Mouse (Mus musculus): ENCODE measurements around the gene Cct8l1. TPM values are rescaled to one million over a fixed set of nuclear protein-coding genes. Genes with fewer than 3 reads are reported as not detected.

Gene Cct8l1
- polyA plus RNA-seq, 1 experiment: not detected

- no peaks in the 10 kb centered on the region for H3K4me1 ChIP-seq (ENCODE audit: control insufficient read depth, insufficient read depth, insufficient read length, low read length)
- no peak overlapping the region for H3K4me3 ChIP-seq (ENCODE audit: insufficient read depth, low read depth, low read length)
- no peak overlapping the region for H3K27ac ChIP-seq (replicated peaks; ENCODE audit: low read depth, low read length)
Measured at GRCm38 (mm10) chr5:25540921-25541320, 25.1 kb downstream of the Cct8l1 start.

- Histone ChIP-seq H3K4me1 (ENCODE audit: control insufficient read depth, insufficient read depth, insufficient read length, low read length) (no peaks in the 10 kb centered on the region), H3K4me3 (ENCODE audit: insufficient read depth, low read depth, low read length) (no peak overlapping the region), H3K27ac (replicated peaks; ENCODE audit: low read depth, low read length) (no peak overlapping the region)
Measured at GRCm38 (mm10) chr5:25541661-25542060, 25.8 kb downstream of the Cct8l1 start.

- Histone ChIP-seq H3K4me1 (ENCODE audit: control insufficient read depth, insufficient read depth, insufficient read length, low read length) (no peaks in the 10 kb centered on the region), H3K27ac (replicated peaks; ENCODE audit: low read depth, low read length) (no peak overlapping the region), H3K4me3 (ENCODE audit: insufficient read depth, low read depth, low read length) (no peak overlapping the region)
Measured at GRCm38 (mm10) chr5:25544061-25544460, 28.2 kb downstream of the Cct8l1 start.

GRCm38 (mm10) chr5:25544566-25544965 lies 28.7 kb downstream of the Cct8l1 start:
- Histone ChIP-seq H3K4me1 (ENCODE audit: control insufficient read depth, insufficient read depth, insufficient read length, low read length) (no peaks in the 10 kb centered on the region), H3K27ac (replicated peaks; ENCODE audit: low read depth, low read length) (no peak overlapping the region), H3K4me3 (ENCODE audit: insufficient read depth, low read depth, low read length) (no peak overlapping the region)

- Histone ChIP-seq H3K27ac (replicated peaks; ENCODE audit: low read depth, low read length) (no peak overlapping the region), H3K4me3 (ENCODE audit: insufficient read depth, low read depth, low read length) (no peak overlapping the region), H3K4me1 (ENCODE audit: control insufficient read depth, insufficient read depth, insufficient read length, low read length) (no peaks in the 10 kb centered on the region)
Measured at GRCm38 (mm10) chr5:25546912-25547311, 31.0 kb downstream of the Cct8l1 start.

- Histone ChIP-seq H3K4me1 (ENCODE audit: control insufficient read depth, insufficient read depth, insufficient read length, low read length) (no peaks in the 10 kb centered on the region), H3K27ac (replicated peaks; ENCODE audit: low read depth, low read length) (no peak overlapping the region), H3K4me3 (ENCODE audit: insufficient read depth, low read depth, low read length) (no peak overlapping the region)
Measured at GRCm38 (mm10) chr5:25550912-25551311, 35.0 kb downstream of the Cct8l1 start.

GRCm38 (mm10) chr5:25554210-25554609 lies 38.3 kb downstream of the Cct8l1 start:
- Histone ChIP-seq H3K4me3 (ENCODE audit: insufficient read depth, low read depth, low read length) (no peak overlapping the region), H3K4me1 (ENCODE audit: control insufficient read depth, insufficient read depth, insufficient read length, low read length) (no peaks in the 10 kb centered on the region), H3K27ac (replicated peaks; ENCODE audit: low read depth, low read length) (no peak overlapping the region)

GRCm38 (mm10) chr5:25554689-25555088 lies 38.8 kb downstream of the Cct8l1 start:
- Histone ChIP-seq H3K4me3 (ENCODE audit: insufficient read depth, low read depth, low read length) (no peak overlapping the region), H3K4me1 (ENCODE audit: control insufficient read depth, insufficient read depth, insufficient read length, low read length) (no peaks in the 10 kb centered on the region), H3K27ac (replicated peaks; ENCODE audit: low read depth, low read length) (no peak overlapping the region)

GRCm38 (mm10) chr5:25555684-25556083 lies 39.8 kb downstream of the Cct8l1 start:
- Histone ChIP-seq H3K4me1 (ENCODE audit: control insufficient read depth, insufficient read depth, insufficient read length, low read length) (no peaks in the 10 kb centered on the region), H3K27ac (replicated peaks; ENCODE audit: low read depth, low read length) (no peak overlapping the region), H3K4me3 (ENCODE audit: insufficient read depth, low read depth, low read length) (no peak overlapping the region)

- H3K4me3 ChIP-seq (ENCODE audit: insufficient read depth, low read depth, low read length): no peak overlapping the region
- no peak overlapping the region for H3K27ac ChIP-seq (replicated peaks; ENCODE audit: low read depth, low read length)
- no peaks in the 10 kb centered on the region for H3K4me1 ChIP-seq (ENCODE audit: control insufficient read depth, insufficient read depth, insufficient read length, low read length)
Measured at GRCm38 (mm10) chr5:25556363-25556762, 40.5 kb downstream of the Cct8l1 start.

Other genes with a start within 250 kb of the Cct8l1 start
- 14.7 and 15.4 TPM in 2 replicates for gene Kmt2c, start 17.3 kb upstream of the Cct8l1 start, polyA plus RNA-seq (2012; ENCODE audit: insufficient read depth, insufficient read length, missing spikeins)
- gene Xrcc2, start 189.8 kb downstream of the Cct8l1 start, polyA plus RNA-seq (2012; ENCODE audit: insufficient read depth, insufficient read length, missing spikeins): 3.0 and 3.3 TPM in 2 replicates
- gene Actr3b, start 243.9 kb downstream of the Cct8l1 start, polyA plus RNA-seq (2012; ENCODE audit: insufficient read depth, insufficient read length, missing spikeins): 0.52 and 2.0 TPM in 2 replicates